Mouse (Mus musculus) MEL (cell line): Measurements from ENCODE around the gene Bbof1.

ENCODE experiments used
- CTCF ChIP-seq, 3 experiments: IDR thresholded peaks in 2 of 3; conservative IDR thresholded peaks in 1 of 3; 2 replicates each; pipeline ENCODE4 v1.5.1; 2011 to 2012; ENCODE audit warnings: low read length in 3 of 3, low read depth in 2 of 3, mild to moderate bottlenecking in 2 of 3, improper control_type of control experiment in 1 of 3, inconsistent platforms in 1 of 3, mixed read lengths in 1 of 3, moderate library complexity in 1 of 3; ENCODE audit not compliant: control insufficient read depth in 1 of 3, insufficient read depth in 1 of 3, poor library complexity in 1 of 3, severe bottlenecking in 1 of 3
- EP300 ChIP-seq, 2 experiments: IDR thresholded peaks; 2 replicates each; pipeline ENCODE4 v1.6.1; 2011; ENCODE audit warnings: improper control_type of control experiment in 2 of 2, low read length in 2 of 2, low read depth in 1 of 2, mild to moderate bottlenecking in 1 of 2
- HCFC1 ChIP-seq: IDR thresholded peaks from 2 replicates; pipeline ENCODE4 v1.6.1; 2012; ENCODE audit warnings: low read depth, mild to moderate bottlenecking, inconsistent platforms, low read length, improper control_type of control experiment, moderate library complexity
- MAZ ChIP-seq: IDR thresholded peaks from 2 replicates; pipeline ENCODE4 v1.6.1; 2012; ENCODE audit warnings: low read depth, mild to moderate bottlenecking, inconsistent platforms, low read length, improper control_type of control experiment
- NELFE ChIP-seq: IDR thresholded peaks from 2 replicates; pipeline ENCODE4 v1.6.1; 2011; ENCODE audit warnings: low read depth, low read length, improper control_type of control experiment
- NRF1 ChIP-seq: IDR thresholded peaks from 2 replicates; pipeline ENCODE4 v1.6.1; 2014; ENCODE audit warnings: low read depth, mild to moderate bottlenecking, inconsistent platforms, low read length, improper control_type of control experiment, moderate library complexity; ENCODE audit not compliant: poor library complexity, insufficient read depth, severe bottlenecking
- POLR2A ChIP-seq, 2 experiments: IDR thresholded peaks; 2 replicates each; pipeline ENCODE4 v1.6.1; 2011 to 2012; ENCODE audit warnings: low read length in 2 of 2, mild to moderate bottlenecking in 2 of 2, control low read depth in 1 of 2, improper control_type of control experiment in 1 of 2, low read depth in 1 of 2, moderate library complexity in 1 of 2; ENCODE audit not compliant: control insufficient read depth in 1 of 2, insufficient read depth in 1 of 2, poor library complexity in 1 of 2
- TAL1 ChIP-seq: IDR thresholded peaks from 2 replicates; pipeline ENCODE4 v1.6.1; 2012; ENCODE audit warnings: mild to moderate bottlenecking, inconsistent platforms, low read length, moderate library complexity, mixed read lengths
- TBP ChIP-seq: IDR thresholded peaks from 2 replicates; pipeline ENCODE4 v1.8.0; 2011; ENCODE audit warnings: low read depth, low read length, improper control_type of control experiment
- TCF12 ChIP-seq: IDR thresholded peaks from 2 replicates; pipeline ENCODE4 v1.6.1; 2014; ENCODE audit warnings: low read depth, mild to moderate bottlenecking, inconsistent platforms, low read length, improper control_type of control experiment, moderate library complexity
- USF1 ChIP-seq: IDR thresholded peaks from 2 replicates; pipeline ENCODE4 v1.6.1; 2014; ENCODE audit warnings: low read depth, mild to moderate bottlenecking, inconsistent platforms, low read length, improper control_type of control experiment, moderate library complexity
- ZMIZ1 ChIP-seq: IDR thresholded peaks from 2 replicates; pipeline ENCODE4 v1.6.1; 2012; ENCODE audit warnings: low read depth, mild to moderate bottlenecking, inconsistent platforms, low read length, improper control_type of control experiment, moderate library complexity
- ZNF384 ChIP-seq: IDR thresholded peaks from 2 replicates; pipeline ENCODE4 v1.6.1; 2012; ENCODE audit warnings: low read depth, mild to moderate bottlenecking, inconsistent platforms, low read length, improper control_type of control experiment

DNA sequence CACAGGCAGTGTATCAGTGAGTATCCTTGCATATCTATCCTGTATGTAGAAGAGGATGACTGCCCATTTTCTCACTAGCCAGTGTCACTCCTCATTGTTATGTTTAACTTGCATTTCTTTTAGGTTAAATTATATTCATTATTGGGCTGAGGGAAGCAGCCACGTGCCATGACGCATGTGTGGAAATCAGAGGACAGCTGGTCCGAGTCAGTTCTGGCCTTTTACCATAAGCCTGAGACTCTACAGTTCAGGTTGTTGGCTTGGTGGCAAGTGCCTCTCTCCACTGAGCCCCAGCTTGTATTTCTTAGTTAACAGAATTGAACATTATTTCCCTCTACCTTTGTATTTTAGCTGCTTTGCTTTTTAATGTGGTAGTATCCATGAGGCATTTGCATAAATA is 48.0 kb downstream of the Bbof1 start:
- TF ChIP-seq ZNF384 (no peak), CTCF (IDR thresholded peaks at IDR 0.05 in 2 of 3, conservative IDR thresholded peaks at IDR 0.05 in 1 of 3; ENCODE audit: control insufficient read depth in 1 of 3, insufficient read depth in 1 of 3, low read depth in 2 of 3, low read length in 3 of 3, poor library complexity in 1 of 3, severe bottlenecking in 1 of 3) (no peak), POLR2A (IDR thresholded peaks at IDR 0.05; ENCODE audit: control insufficient read depth in 1 of 2, insufficient read depth in 1 of 2, low read depth in 1 of 2, low read length in 2 of 2, poor library complexity in 1 of 2) (no peak), EP300 (IDR thresholded peaks at IDR 0.05; ENCODE audit: low read depth in 1 of 2, low read length in 2 of 2) (no peak), TAL1 (no peak), MAZ (no peak), HCFC1 (no peak), ZMIZ1 (no peak), USF1 (no peak), TBP (no peak), NRF1 (no peak), NELFE (no peak), TCF12 (no peak)
